Mouse (Mus musculus) heart, postnatal 0 days (tissue): ENCODE data around the gene Trmt11.
"Not testable (repeated sequence)": the region's sequence is repeated elsewhere in the genome, so short reads cannot be mapped to it uniquely, and the experiment has no call there.

Experiments
- CTCF ChIP-seq: IDR thresholded peaks from 2 replicates; pipeline ENCODE4 v1.5.1; 2016; ENCODE audit warnings: antibody characterized with exemption, control low read depth, low read depth
- EP300 ChIP-seq: IDR thresholded peaks from 2 replicates; pipeline ENCODE4 v1.6.1; 2016; ENCODE audit warnings: antibody characterized with exemption, low read depth

- TF ChIP-seq CTCF, EP300: not testable (repeated sequence)
Measured at GRCm38 (mm10) chr10:30535930-30536329, 64.6 kb downstream of the Trmt11 start.
